Mouse (Mus musculus): ENCODE measurements around the gene 1700016C15Rik. TPM values are rescaled to one million over a fixed set of nuclear protein-coding genes. Genes with fewer than 3 reads are reported as not detected.

The 1700016C15Rik gene
- total RNA-seq, 2 experiments from 2014 or later: not detected

GRCm38 (mm10) chr1:177717057-177717835, 12.4 kb upstream of the 1700016C15Rik start:
- no peak for DNase-seq

- no peak for DNase-seq
Measured at GRCm38 (mm10) chr1:177718340-177719028, 11.1 kb upstream of the 1700016C15Rik start.

- no peak for DNase-seq
Measured at GRCm38 (mm10) chr1:177719029-177719427, 10.6 kb upstream of the 1700016C15Rik start.

- DNase-seq: no peak
Measured at GRCm38 (mm10) chr1:177723786-177724185, 5.8 kb upstream of the 1700016C15Rik start.

GRCm38 (mm10) chr1:177726870-177727269, 2.7 kb upstream of the 1700016C15Rik start:
- no peak for DNase-seq

GRCm38 (mm10) chr1:177727883-177728525, 1.6 kb upstream of the 1700016C15Rik start:
- DNase-seq: no peak

- no peak for DNase-seq
Measured at GRCm38 (mm10) chr1:177731973-177732372, 2.4 kb downstream of the 1700016C15Rik start.

- no peak for DNase-seq
Measured at GRCm38 (mm10) chr1:177737505-177738105, 8.0 kb downstream of the 1700016C15Rik start.

GRCm38 (mm10) chr1:177740707-177741106, 11.1 kb downstream of the 1700016C15Rik start:
- DNase-seq: no peak

- DNase-seq: no peak
Measured at GRCm38 (mm10) chr1:177742119-177742518, 12.5 kb downstream of the 1700016C15Rik start.

GRCm38 (mm10) chr1:177744521-177745325, 15.1 kb downstream of the 1700016C15Rik start:
- no peak for DNase-seq

GRCm38 (mm10) chr1:177747869-177748540, 18.4 kb downstream of the 1700016C15Rik start:
- no peak for DNase-seq

- no peak for DNase-seq
Measured at GRCm38 (mm10) chr1:177753496-177753895, 23.9 kb downstream of the 1700016C15Rik start.

- DNase-seq: no peak
Measured at GRCm38 (mm10) chr1:177757249-177757648, 27.6 kb downstream of the 1700016C15Rik start.

- DNase-seq: no peak
Measured at GRCm38 (mm10) chr1:177768931-177769330, 39.3 kb downstream of the 1700016C15Rik start.

GRCm38 (mm10) chr1:177777397-177777796, 47.8 kb downstream of the 1700016C15Rik start:
- DNase-seq: no peak

- DNase-seq: no peak
Measured at GRCm38 (mm10) chr1:177792835-177793234, 63.2 kb downstream of the 1700016C15Rik start.

GRCm38 (mm10) chr1:177794866-177795265, 65.3 kb downstream of the 1700016C15Rik start:
- DNase-seq: peak in 1 of 2 experiments; percentile 21

GRCm38 (mm10) chr1:177795421-177796192, 66.0 kb downstream of the 1700016C15Rik start:
- DNase-seq: no peak

All from heart, adult 18-20 months (tissue).